Mouse (Mus musculus): Measurements from ENCODE around the gene Slc29a2. TPM values are rescaled to one million over a fixed set of nuclear protein-coding genes. Genes with fewer than 3 reads are reported as not detected.
A peak's percentile ranks its signal among the peaks of the same experiment; 100 is the strongest.

Gene Slc29a2
- polyA plus RNA-seq, 1 experiment from 2014 or later: 3.8 TPM

DNA sequence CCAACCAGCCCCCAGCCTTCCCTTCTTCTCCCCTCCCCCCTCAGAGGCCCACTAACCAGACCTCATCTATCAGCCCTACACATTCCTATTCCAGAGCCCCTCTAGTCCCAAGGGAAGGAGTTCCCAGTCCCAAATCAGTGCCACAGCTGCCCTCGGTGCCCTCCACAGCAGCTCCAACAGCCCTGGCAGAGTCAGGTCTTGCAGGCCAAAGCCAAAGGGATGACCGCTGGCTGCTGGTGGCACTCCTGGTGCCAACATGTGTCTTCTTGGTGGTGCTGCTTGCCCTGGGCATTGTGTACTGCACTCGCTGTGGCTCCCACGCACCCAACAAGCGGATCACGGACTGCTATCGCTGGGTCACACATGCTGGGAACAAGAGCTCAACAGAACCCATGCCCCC, 46.3 kb downstream of the Slc29a2 start:
- Histone ChIP-seq H3K4me3 (ENCODE audit: low read depth, low read length) (no peak overlapping the region), H3K4me2 (replicated peaks; ENCODE audit: low read depth, low read length) (peak overlapping the region; percentile 14; the same call in 1 of the 2 replicates), H3K4me1 (replicated peaks; ENCODE audit: control insufficient read depth, insufficient read depth, low read length) (peaks cover 32% of the 10 kb centered on the region), H3K27ac (ENCODE audit: low read depth, low read length) (no peak overlapping the region), H3K27me3 (ENCODE audit: control insufficient read depth, insufficient read depth, low read length) (peaks cover 22% of the 10 kb centered on the region), H3K9ac (ENCODE audit: low read depth, low read length) (no peak overlapping the region), H3K9me3 (ENCODE audit: control insufficient read depth, low read length) (no peaks in the 10 kb centered on the region), H3K36me3 (ENCODE audit: control insufficient read depth, insufficient read depth, low read length) (no peaks in the 10 kb centered on the region)
- ATAC-seq (ENCODE audit: low FRiP score) (no peak), DNase-seq (ENCODE audit: low spot score) (no peak)
- WGBS: 74% methylated on average over 7 of the region's 7 CpGs

DNA sequence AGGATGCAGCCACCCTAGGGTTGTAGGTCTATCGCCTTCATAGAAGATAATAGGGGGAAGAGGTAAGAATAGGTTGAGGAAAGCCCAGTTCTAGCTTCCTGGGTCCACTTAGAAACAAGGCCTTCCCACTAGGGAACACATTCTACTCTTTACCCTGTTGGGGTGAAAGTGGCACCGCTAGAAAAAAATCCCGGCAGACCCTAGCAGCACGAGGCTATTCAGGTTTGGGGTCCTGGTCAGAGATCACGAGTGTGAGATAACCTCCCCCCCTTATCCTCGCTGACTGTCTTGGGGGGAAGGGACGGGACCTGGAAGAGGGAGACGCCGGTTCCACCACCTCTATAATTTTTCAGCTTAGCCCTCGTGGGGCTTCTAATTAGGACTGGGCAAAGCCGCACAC, 47.4 kb downstream of the Slc29a2 start:
- DNase-seq (ENCODE audit: low spot score) (no peak), ATAC-seq (ENCODE audit: low FRiP score) (no peak)
- peak overlapping the region; percentile 61 for H3K9ac ChIP-seq (ENCODE audit: low read depth, low read length)
- H3K9me3 ChIP-seq (ENCODE audit: control insufficient read depth, low read length): no peaks in the 10 kb centered on the region
- 8% methylated on average over 11 of the region's 11 CpGs for WGBS
- H3K4me2 ChIP-seq (replicated peaks; ENCODE audit: low read depth, low read length): peak overlapping the region; percentile 57
- peaks cover 32% of the 10 kb centered on the region for H3K4me1 ChIP-seq (replicated peaks; ENCODE audit: control insufficient read depth, insufficient read depth, low read length)
- no peaks in the 10 kb centered on the region for H3K36me3 ChIP-seq (ENCODE audit: control insufficient read depth, insufficient read depth, low read length)
- H3K27me3 ChIP-seq (ENCODE audit: control insufficient read depth, insufficient read depth, low read length): peaks cover 22% of the 10 kb centered on the region
- H3K4me3 ChIP-seq (ENCODE audit: low read depth, low read length): peak overlapping the region; percentile 31
- peak overlapping the region; percentile 80 for H3K27ac ChIP-seq (ENCODE audit: low read depth, low read length)

DNA sequence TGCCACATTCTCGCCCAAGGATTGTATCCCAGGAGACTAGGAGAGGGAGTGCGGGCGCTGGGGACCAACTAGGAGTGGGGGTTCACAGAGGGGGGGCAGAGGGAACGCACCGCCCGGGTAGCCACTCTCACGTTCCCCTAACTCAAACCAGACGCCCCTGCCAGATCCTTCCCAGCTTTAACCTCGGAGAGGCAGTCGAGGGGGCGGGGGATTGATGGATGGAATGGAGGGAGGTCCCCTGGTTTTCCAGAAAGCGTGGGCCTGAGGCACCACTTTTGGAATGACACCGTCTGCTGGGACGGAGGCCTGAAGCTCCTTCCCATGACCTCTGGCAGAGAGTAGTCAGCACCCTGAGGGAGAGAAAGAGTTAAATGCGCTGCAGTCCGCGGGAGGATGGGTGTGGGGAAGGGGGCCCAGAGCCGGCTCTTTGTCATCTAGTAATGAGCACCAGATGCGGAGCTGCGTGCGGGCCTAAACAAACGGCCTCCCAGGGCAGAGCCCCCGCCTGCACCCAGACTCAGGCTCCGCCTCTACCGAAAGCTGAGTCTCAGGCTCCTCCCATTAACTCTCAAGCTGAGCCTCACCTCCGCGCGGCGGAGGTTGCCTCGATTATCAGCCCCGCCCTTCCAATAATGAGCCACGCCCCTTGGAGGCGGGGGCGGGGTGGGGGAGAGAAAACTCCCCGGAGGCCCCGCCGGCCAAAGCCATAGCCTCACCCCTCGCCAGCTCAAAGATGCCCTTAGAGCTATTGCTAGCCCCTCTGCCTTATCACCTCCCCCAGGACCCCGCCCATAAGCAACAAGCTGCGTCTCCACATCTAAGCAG, 48.1 kb downstream of the Slc29a2 start:
- no peaks in the 10 kb centered on the region for H3K9me3 ChIP-seq (ENCODE audit: control insufficient read depth, low read length)
- peak overlapping the region; percentile 80 for H3K27ac ChIP-seq (ENCODE audit: low read depth, low read length)
- H3K27me3 ChIP-seq (ENCODE audit: control insufficient read depth, insufficient read depth, low read length): peaks cover 21% of the 10 kb centered on the region
- H3K4me3 ChIP-seq (ENCODE audit: low read depth, low read length): peak overlapping the region; percentile 31
- H3K9ac ChIP-seq (ENCODE audit: low read depth, low read length): peak overlapping the region; percentile 61
- H3K36me3 ChIP-seq (ENCODE audit: control insufficient read depth, insufficient read depth, low read length): no peaks in the 10 kb centered on the region
- H3K4me2 ChIP-seq (replicated peaks; ENCODE audit: low read depth, low read length): peak overlapping the region; percentile 57
- peaks cover 32% of the 10 kb centered on the region for H3K4me1 ChIP-seq (replicated peaks; ENCODE audit: control insufficient read depth, insufficient read depth, low read length)
- DNase-seq (ENCODE audit: low spot score) (peak; percentile 91), ATAC-seq (ENCODE audit: low FRiP score) (peak; percentile 87)
- WGBS: under 1% methylated on average over 38 of the region's 40 CpGs

DNA sequence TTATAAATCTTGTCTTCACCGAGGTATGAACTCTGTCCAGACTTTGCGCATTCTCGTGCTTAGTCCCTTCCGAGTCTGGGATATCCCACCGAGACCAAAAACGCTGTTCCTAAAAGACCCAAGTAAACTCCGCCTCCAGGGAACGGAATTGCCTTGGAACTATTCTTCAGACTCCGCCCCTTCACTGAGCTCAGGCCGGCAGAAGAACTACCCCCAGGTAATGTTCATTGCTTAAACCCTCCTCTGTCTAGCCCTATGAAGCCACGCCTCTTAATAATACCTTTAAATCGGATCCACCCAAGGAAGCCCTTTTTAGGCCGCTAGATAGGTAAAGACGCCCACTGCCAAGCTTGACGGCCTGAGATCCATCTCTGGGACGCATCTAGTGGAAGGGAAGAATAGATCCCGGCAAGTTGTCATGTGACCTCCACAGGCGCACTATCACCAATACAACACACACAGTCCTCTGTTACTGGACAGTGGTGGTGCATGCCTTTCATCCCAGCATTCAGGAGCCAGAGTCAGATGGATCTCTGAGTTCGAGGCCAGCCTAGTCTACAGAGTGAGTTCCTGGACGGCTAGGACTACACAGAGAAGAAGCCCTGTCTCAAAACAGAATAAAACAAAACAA, 48.8 kb downstream of the Slc29a2 start:
- Histone ChIP-seq H3K9me3 (ENCODE audit: control insufficient read depth, low read length) (no peaks in the 10 kb centered on the region), H3K4me1 (replicated peaks; ENCODE audit: control insufficient read depth, insufficient read depth, low read length) (peaks cover 25% of the 10 kb centered on the region), H3K27me3 (ENCODE audit: control insufficient read depth, insufficient read depth, low read length) (peaks cover 17% of the 10 kb centered on the region), H3K9ac (ENCODE audit: low read depth, low read length) (peak overlapping the region; percentile 61; the same call in 1 of the 2 replicates), H3K27ac (ENCODE audit: low read depth, low read length) (0 out of 2 replicates have a peak overlapping the region, but pooled peaks have one; percentile 80), H3K4me3 (ENCODE audit: low read depth, low read length) (peak overlapping the region; percentile 31), H3K4me2 (replicated peaks; ENCODE audit: low read depth, low read length) (peak overlapping the region; percentile 57), H3K36me3 (ENCODE audit: control insufficient read depth, insufficient read depth, low read length) (no peaks in the 10 kb centered on the region)
- WGBS: 3% methylated on average over 20 of the region's 20 CpGs
- DNase-seq (ENCODE audit: low spot score) (no peak), ATAC-seq (ENCODE audit: low FRiP score) (peak; percentile 33)

DNA sequence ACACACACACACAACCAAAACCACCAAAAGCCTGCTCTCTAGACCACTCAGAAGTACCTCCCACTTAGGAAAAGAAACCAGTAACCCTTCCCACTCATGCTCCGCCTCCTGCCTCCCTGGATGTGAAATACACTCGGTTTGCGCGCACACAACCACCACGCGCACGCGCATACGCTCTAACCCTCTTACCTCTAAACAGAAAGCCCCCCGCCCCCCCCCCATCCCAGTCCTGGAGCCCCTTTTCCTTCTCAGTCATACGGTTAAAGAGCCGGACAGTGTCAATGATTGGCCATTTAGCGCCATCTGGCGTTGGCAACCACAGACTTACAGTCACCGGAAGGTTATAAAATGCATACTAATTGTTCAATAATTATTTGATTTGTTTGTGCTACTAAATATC, 49.4 kb downstream of the Slc29a2 start:
- Histone ChIP-seq H3K27ac (ENCODE audit: low read depth, low read length) (no peak overlapping the region), H3K9me3 (ENCODE audit: control insufficient read depth, low read length) (no peaks in the 10 kb centered on the region), H3K4me2 (replicated peaks; ENCODE audit: low read depth, low read length) (peak overlapping the region; percentile 57; the same call in 1 of the 2 replicates), H3K4me3 (ENCODE audit: low read depth, low read length) (no peak overlapping the region), H3K27me3 (ENCODE audit: control insufficient read depth, insufficient read depth, low read length) (peaks cover 16% of the 10 kb centered on the region), H3K36me3 (ENCODE audit: control insufficient read depth, insufficient read depth, low read length) (no peaks in the 10 kb centered on the region), H3K4me1 (replicated peaks; ENCODE audit: control insufficient read depth, insufficient read depth, low read length) (peaks cover 20% of the 10 kb centered on the region), H3K9ac (ENCODE audit: low read depth, low read length) (no peak overlapping the region)
- WGBS: 2% methylated on average over 15 of the region's 15 CpGs
- ATAC-seq (ENCODE audit: low FRiP score): 0 out of 2 replicates have a peak, but pooled peaks have one; percentile 20
- peak; percentile 87 for DNase-seq (ENCODE audit: low spot score)

DNA sequence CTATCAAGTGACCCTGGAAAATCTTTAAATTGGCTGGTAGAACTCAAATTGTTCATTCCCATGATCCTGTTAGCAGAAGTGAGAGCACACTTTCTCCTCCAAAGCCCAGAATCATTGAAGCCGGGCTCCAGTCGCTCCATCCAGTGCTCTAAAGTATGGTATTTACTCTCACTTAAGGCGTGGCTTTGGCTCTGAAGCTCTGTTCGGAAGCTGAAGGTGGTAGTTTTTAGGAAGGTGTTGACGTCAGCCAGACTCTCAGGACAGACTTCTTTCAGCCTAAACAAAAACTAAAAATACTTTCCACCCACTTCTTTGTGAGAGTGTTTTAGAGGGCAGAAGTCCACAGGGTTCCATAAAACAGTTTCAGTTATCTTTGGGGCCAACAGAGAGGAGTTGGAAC, 49.9 kb downstream of the Slc29a2 start:
- no peak for ATAC-seq (ENCODE audit: low FRiP score)
- Histone ChIP-seq H3K27me3 (ENCODE audit: control insufficient read depth, insufficient read depth, low read length) (peaks cover 11% of the 10 kb centered on the region), H3K9ac (ENCODE audit: low read depth, low read length) (no peak overlapping the region), H3K4me3 (ENCODE audit: low read depth, low read length) (no peak overlapping the region), H3K4me2 (replicated peaks; ENCODE audit: low read depth, low read length) (no peak overlapping the region), H3K9me3 (ENCODE audit: control insufficient read depth, low read length) (no peaks in the 10 kb centered on the region), H3K4me1 (replicated peaks; ENCODE audit: control insufficient read depth, insufficient read depth, low read length) (peaks cover 15% of the 10 kb centered on the region), H3K27ac (ENCODE audit: low read depth, low read length) (no peak overlapping the region), H3K36me3 (ENCODE audit: control insufficient read depth, insufficient read depth, low read length) (no peaks in the 10 kb centered on the region)
- 39% methylated on average over 5 of the region's 5 CpGs for WGBS
- DNase-seq (ENCODE audit: low spot score): no peak

DNA sequence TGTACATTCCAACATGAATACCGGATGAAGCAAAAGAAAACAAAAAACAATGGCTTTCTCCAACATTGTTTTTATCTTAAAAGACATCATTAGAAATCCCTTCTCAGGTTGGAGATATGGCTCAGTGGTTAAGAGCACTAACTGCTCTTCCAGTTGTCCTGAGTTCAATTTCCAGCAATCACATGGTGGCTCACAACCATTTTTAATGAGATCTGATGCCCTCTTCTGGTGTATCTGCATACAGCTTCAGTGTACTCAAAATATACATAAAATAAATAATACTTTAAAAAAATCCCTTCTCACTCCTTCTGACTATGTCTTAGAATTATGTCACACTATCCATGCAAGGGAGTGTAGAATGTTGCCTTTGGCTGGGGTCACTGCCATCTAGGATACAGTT, 55.6 kb downstream of the Slc29a2 start:
- no peak overlapping the region for H3K9ac ChIP-seq (ENCODE audit: low read depth, low read length)
- 88% methylated on average over 1 of the region's 1 CpGs for WGBS
- H3K4me2 ChIP-seq (replicated peaks; ENCODE audit: low read depth, low read length): no peak overlapping the region
- no peak overlapping the region for H3K4me3 ChIP-seq (ENCODE audit: low read depth, low read length)
- no peaks in the 10 kb centered on the region for H3K36me3 ChIP-seq (ENCODE audit: control insufficient read depth, insufficient read depth, low read length)
- no peak overlapping the region for H3K27ac ChIP-seq (ENCODE audit: low read depth, low read length)
- no peak for DNase-seq (ENCODE audit: low spot score)
- peaks cover 30% of the 10 kb centered on the region for H3K27me3 ChIP-seq (ENCODE audit: control insufficient read depth, insufficient read depth, low read length)
- no peak for ATAC-seq (ENCODE audit: low FRiP score)
- H3K4me1 ChIP-seq (replicated peaks; ENCODE audit: control insufficient read depth, insufficient read depth, low read length): no peaks in the 10 kb centered on the region
- no peaks in the 10 kb centered on the region for H3K9me3 ChIP-seq (ENCODE audit: control insufficient read depth, low read length)

Data from hindbrain, embryonic 11.5 days (tissue).